Mouse (Mus musculus): ENCODE results near the gene Cep97. TPM values are rescaled to one million over a fixed set of nuclear protein-coding genes. Genes with fewer than 3 reads are reported as not detected.

Cep97 gene
- polyA plus RNA-seq, 1 experiment from 2014 or later = 1.9 TPM

- Histone ChIP-seq H3K36me3 (ENCODE audit: control insufficient read depth, insufficient read depth) (peaks cover 3% of the 10 kb centered on the region; the same call in 1 of the 2 replicates), H3K4me2 (replicated peaks; ENCODE audit: low read depth) (peak overlapping the region; percentile 85), H3K27ac (ENCODE audit: low read depth, low read length) (0 out of 2 replicates have a peak overlapping the region, but pooled peaks have one; percentile 0), H3K27me3 (replicated peaks; ENCODE audit: control insufficient read depth, insufficient read depth, low read length) (no peaks in the 10 kb centered on the region), H3K9ac (ENCODE audit: low read depth, low read length) (peak overlapping the region; percentile 48), H3K9me3 (ENCODE audit: control insufficient read depth) (no peaks in the 10 kb centered on the region), H3K4me1 (replicated peaks; ENCODE audit: control insufficient read depth, insufficient read depth, low read length) (no peaks in the 10 kb centered on the region), H3K4me3 (ENCODE audit: low read depth, low read length) (peak overlapping the region; percentile 78)
- under 1% methylated on average over 32 of the region's 32 CpGs for WGBS
- 0 out of 2 replicates have a peak, but pooled peaks have one; percentile 3 for ATAC-seq
- TF ChIP-seq CTCF (IDR thresholded peaks at IDR 0.05; ENCODE audit: low read depth) = no peak
Observed at GRCm38 (mm10) chr16:55933681-55934343, 843 bp downstream of the Cep97 start.

GRCm38 (mm10) chr16:55924010-55924409, 10.6 kb downstream of the Cep97 start:
- Histone ChIP-seq H3K27me3 (replicated peaks; ENCODE audit: control insufficient read depth, insufficient read depth, low read length) (no peaks in the 10 kb centered on the region), H3K9ac (ENCODE audit: low read depth, low read length) (no peak overlapping the region), H3K4me2 (replicated peaks; ENCODE audit: low read depth) (no peak overlapping the region), H3K9me3 (ENCODE audit: control insufficient read depth) (no peaks in the 10 kb centered on the region), H3K27ac (ENCODE audit: low read depth, low read length) (no peak overlapping the region), H3K36me3 (ENCODE audit: control insufficient read depth, insufficient read depth) (peaks cover 3% of the 10 kb centered on the region; the same call in 1 of the 2 replicates), H3K4me1 (replicated peaks; ENCODE audit: control insufficient read depth, insufficient read depth, low read length) (no peaks in the 10 kb centered on the region), H3K4me3 (ENCODE audit: low read depth, low read length) (no peak overlapping the region)
- no peak for ATAC-seq
- no peak for TF ChIP-seq CTCF (IDR thresholded peaks at IDR 0.05; ENCODE audit: low read depth)
- WGBS = 84% methylated on average over 4 of the region's 4 CpGs

GRCm38 (mm10) chr16:55922079-55922478, 12.6 kb downstream of the Cep97 start:
- Histone ChIP-seq H3K9me3 (ENCODE audit: control insufficient read depth) (no peaks in the 10 kb centered on the region), H3K27me3 (replicated peaks; ENCODE audit: control insufficient read depth, insufficient read depth, low read length) (no peaks in the 10 kb centered on the region), H3K4me3 (ENCODE audit: low read depth, low read length) (no peak overlapping the region), H3K36me3 (ENCODE audit: control insufficient read depth, insufficient read depth) (no peaks in the 10 kb centered on the region), H3K4me1 (replicated peaks; ENCODE audit: control insufficient read depth, insufficient read depth, low read length) (no peaks in the 10 kb centered on the region), H3K27ac (ENCODE audit: low read depth, low read length) (no peak overlapping the region), H3K4me2 (replicated peaks; ENCODE audit: low read depth) (no peak overlapping the region), H3K9ac (ENCODE audit: low read depth, low read length) (no peak overlapping the region)
- ATAC-seq = no peak
- no peak for TF ChIP-seq CTCF (IDR thresholded peaks at IDR 0.05; ENCODE audit: low read depth)
- 90% methylated on average over 10 of the region's 10 CpGs for WGBS

- 97% methylated on average over 7 of the region's 7 CpGs for WGBS
- H3K36me3 ChIP-seq (ENCODE audit: control insufficient read depth, insufficient read depth) = peaks cover 6% of the 10 kb centered on the region
- H3K9me3 ChIP-seq (ENCODE audit: control insufficient read depth) = no peaks in the 10 kb centered on the region
- no peak for TF ChIP-seq CTCF (IDR thresholded peaks at IDR 0.05; ENCODE audit: low read depth)
- H3K4me2 ChIP-seq (replicated peaks; ENCODE audit: low read depth) = no peak overlapping the region
- no peak overlapping the region for H3K9ac ChIP-seq (ENCODE audit: low read depth, low read length)
- no peaks in the 10 kb centered on the region for H3K4me1 ChIP-seq (replicated peaks; ENCODE audit: control insufficient read depth, insufficient read depth, low read length)
- H3K27me3 ChIP-seq (replicated peaks; ENCODE audit: control insufficient read depth, insufficient read depth, low read length) = no peaks in the 10 kb centered on the region
- H3K4me3 ChIP-seq (ENCODE audit: low read depth, low read length) = no peak overlapping the region
- no peak overlapping the region for H3K27ac ChIP-seq (ENCODE audit: low read depth, low read length)
- no peak for ATAC-seq
Observed at GRCm38 (mm10) chr16:55914716-55915115, 19.9 kb downstream of the Cep97 start.

- no peak for TF ChIP-seq CTCF (IDR thresholded peaks at IDR 0.05; ENCODE audit: low read depth)
- Histone ChIP-seq H3K36me3 (ENCODE audit: control insufficient read depth, insufficient read depth) (peaks cover 6% of the 10 kb centered on the region), H3K4me2 (replicated peaks; ENCODE audit: low read depth) (no peak overlapping the region), H3K9me3 (ENCODE audit: control insufficient read depth) (no peaks in the 10 kb centered on the region), H3K4me1 (replicated peaks; ENCODE audit: control insufficient read depth, insufficient read depth, low read length) (no peaks in the 10 kb centered on the region), H3K27ac (ENCODE audit: low read depth, low read length) (no peak overlapping the region), H3K9ac (ENCODE audit: low read depth, low read length) (no peak overlapping the region), H3K27me3 (replicated peaks; ENCODE audit: control insufficient read depth, insufficient read depth, low read length) (no peaks in the 10 kb centered on the region), H3K4me3 (ENCODE audit: low read depth, low read length) (no peak overlapping the region)
- no peak for ATAC-seq
- 87% methylated on average over 10 of the region's 10 CpGs for WGBS
Observed at GRCm38 (mm10) chr16:55910208-55910793, 24.4 kb downstream of the Cep97 start.

- Histone ChIP-seq H3K27ac (ENCODE audit: low read depth, low read length) (no peak overlapping the region), H3K27me3 (replicated peaks; ENCODE audit: control insufficient read depth, insufficient read depth, low read length) (no peaks in the 10 kb centered on the region), H3K9me3 (ENCODE audit: control insufficient read depth) (no peaks in the 10 kb centered on the region), H3K36me3 (ENCODE audit: control insufficient read depth, insufficient read depth) (no peaks in the 10 kb centered on the region), H3K4me3 (ENCODE audit: low read depth, low read length) (no peak overlapping the region), H3K4me2 (replicated peaks; ENCODE audit: low read depth) (no peak overlapping the region), H3K9ac (ENCODE audit: low read depth, low read length) (no peak overlapping the region), H3K4me1 (replicated peaks; ENCODE audit: control insufficient read depth, insufficient read depth, low read length) (no peaks in the 10 kb centered on the region)
- no peak for ATAC-seq
- no peak for TF ChIP-seq CTCF (IDR thresholded peaks at IDR 0.05; ENCODE audit: low read depth)
- 83% methylated on average over 5 of the region's 5 CpGs for WGBS
Observed at GRCm38 (mm10) chr16:55906928-55907679, 27.6 kb downstream of the Cep97 start.

Data from intestine, postnatal 0 days (tissue).